Mouse (Mus musculus) heart, postnatal 0 days (tissue): ENCODE results near the gene Scarf2.

Experiments used
- CTCF ChIP-seq: IDR thresholded peaks from 2 replicates; pipeline ENCODE4 v1.5.1; 2016; ENCODE audit warnings: antibody characterized with exemption, control low read depth, low read depth
- EP300 ChIP-seq: IDR thresholded peaks from 2 replicates; pipeline ENCODE4 v1.6.1; 2016; ENCODE audit warnings: antibody characterized with exemption, low read depth

GRCm38 (mm10) chr16:17806581-17807191 is 9.6 kb downstream of the Scarf2 start:
- TF ChIP-seq CTCF, result no peak
- TF ChIP-seq EP300, result no peak
